Mouse (Mus musculus) small intestine, adult 2 months (tissue): ENCODE data around the gene Boc. TPM values are rescaled to one million over a fixed set of nuclear protein-coding genes. Genes with fewer than 3 reads are reported as not detected.

Experiments
- H3K27ac ChIP-seq: fragments of 200-500 bp; 2 replicates; pipeline ENCODE4 v1.5.1; 2012; ENCODE audit warnings: low read depth, low read length, control low read depth, inconsistent platforms; ENCODE audit not compliant: insufficient read depth
- H3K27me3 ChIP-seq: fragments of 200-500 bp; 2 replicates; pipeline ENCODE4 v1.6.1; 2012; ENCODE audit warnings: mild to moderate bottlenecking, moderate library complexity, low read length, inconsistent platforms; ENCODE audit not compliant: control insufficient read depth, insufficient read depth
- H3K36me3 ChIP-seq: fragments of 200-500 bp; 2 replicates; pipeline ENCODE4 v1.6.1; 2012; ENCODE audit warnings: mild to moderate bottlenecking, low read length, control low read depth, inconsistent platforms; ENCODE audit not compliant: control insufficient read depth, insufficient read depth
- H3K4me1 ChIP-seq: fragments of 200-500 bp; 2 replicates; pipeline ENCODE4 v1.6.1; 2012; ENCODE audit warnings: low read length, inconsistent platforms, mixed read lengths; ENCODE audit not compliant: control insufficient read depth, insufficient read depth, insufficient read length
- H3K4me3 ChIP-seq: fragments of 200-500 bp; 2 replicates; pipeline ENCODE4 v1.5.1; 2012; ENCODE audit warnings: low read depth, mild to moderate bottlenecking, control low read depth, inconsistent platforms, low read length, moderate library complexity
- CTCF ChIP-seq: fragments of 200-500 bp; IDR thresholded peaks from 2 replicates; pipeline ENCODE4 v1.5.1; 2012; ENCODE audit warnings: low read depth, mild to moderate bottlenecking, control low read depth, inconsistent platforms, low read length, moderate library complexity, mixed read lengths; ENCODE audit not compliant: insufficient replicate concordance, insufficient read length; ENCODE audit errors: extremely low read depth
- POLR2A ChIP-seq: fragments of 200-500 bp; IDR thresholded peaks from 2 replicates; pipeline ENCODE4 v1.6.1; 2012; ENCODE audit warnings: low read depth, mild to moderate bottlenecking, control low read depth, inconsistent platforms, low read length, moderate library complexity
- WGBS: fragments of 180-500 bp; shearing (Covaris S2); methylation state at CpG from one replicate; pipeline ENCODE4 v1.1.7; 2018; 5-methylcytosine and 5-hydroxymethylcytosine counted together
- polyA plus RNA-seq: library from polyadenylated mRNA; depleted of rRNA; stranded (reverse); fragments of >200 nt; gene quantifications from 2 replicates; pipeline ENCODE4 v1.2.3, GENCODE M21; 2012; rRNA removed

Gene Boc
- 3.0 and 3.5 TPM in 2 replicates for polyA plus RNA-seq

DNA sequence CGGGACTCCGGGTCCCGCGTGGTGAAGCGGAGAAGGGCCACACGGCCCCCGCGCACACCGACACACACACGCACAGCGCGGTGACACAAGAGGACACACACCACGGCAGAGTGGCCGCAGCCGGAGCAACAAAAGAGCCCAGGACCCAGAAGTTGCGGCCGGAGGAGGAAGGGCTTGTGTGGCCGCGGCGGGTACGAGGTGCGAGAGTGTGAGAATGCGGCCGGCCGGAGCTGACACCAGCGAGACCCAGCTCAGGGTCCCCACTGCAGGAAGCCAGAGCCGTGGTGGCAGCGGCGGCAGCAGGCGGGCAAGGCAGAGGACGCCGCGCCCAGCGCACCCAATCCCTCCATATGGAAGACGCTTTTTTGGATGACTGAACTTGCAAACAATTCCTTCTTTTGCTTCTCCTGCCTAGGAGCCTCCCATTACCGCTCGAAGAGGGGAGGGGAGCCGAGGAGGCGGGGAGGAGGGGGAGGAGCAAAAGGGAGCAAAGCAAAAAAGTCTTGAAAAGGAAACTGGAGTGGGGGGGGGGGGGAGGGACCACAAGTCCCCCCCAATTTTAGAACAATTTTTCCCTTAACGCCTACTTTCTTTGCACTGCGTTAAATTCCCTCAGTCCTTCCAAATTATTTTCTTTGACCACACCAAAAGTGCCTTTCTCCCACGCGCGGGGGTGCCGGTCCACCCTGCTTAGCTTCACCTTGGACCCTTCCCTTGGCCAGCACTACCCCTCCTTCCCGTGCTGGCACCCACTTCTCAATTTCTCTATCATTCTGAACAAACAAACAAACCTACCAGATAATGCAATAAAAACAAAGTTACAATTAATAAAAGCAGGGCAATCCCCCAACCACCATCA is at the start of gene Boc:
Gene Boc, minus strand, starts transcription at position 427 of the 859 bp plus-strand sequence.
- Histone ChIP-seq H3K4me3 (peak within 1 kb of the TSS; percentile 77), H3K27me3 (no peaks in the 10 kb centered on the region), H3K36me3 (no peaks in the 10 kb centered on the region), H3K4me1 (no peaks in the 10 kb centered on the region; the same call in 1 of the 2 replicates), H3K27ac (peak within 1 kb of the TSS; percentile 50)
- WGBS = under 1% methylated on average over 45 of the region's 46 CpGs
- TF ChIP-seq POLR2A (peak; percentile 42; the same call in 1 of the 2 replicates), CTCF (no peak)

DNA sequence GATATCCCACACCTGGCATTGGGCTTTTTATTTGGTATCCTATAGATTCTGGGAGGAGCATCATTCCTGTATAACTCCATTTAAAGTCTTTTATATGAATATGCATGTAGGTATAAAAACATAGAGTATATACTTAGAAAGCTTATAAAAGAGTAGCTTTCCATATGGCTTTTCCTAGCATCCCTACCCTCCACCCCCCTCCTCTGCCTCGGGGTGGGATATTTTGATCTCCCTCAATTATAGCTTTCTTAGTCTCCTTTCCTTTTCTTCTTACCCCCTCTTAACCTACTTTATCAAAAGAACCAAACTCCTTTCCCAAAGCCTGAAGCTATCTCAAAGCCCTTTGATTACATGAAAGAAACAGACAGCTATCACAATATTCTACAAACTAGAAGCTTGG is 47.9 kb upstream of the Boc start:
- no peak overlapping the region for H3K27ac ChIP-seq
- no peak overlapping the region for H3K4me3 ChIP-seq
- no peaks in the 10 kb centered on the region for H3K4me1 ChIP-seq
- TF ChIP-seq CTCF = no peak
- no peak for TF ChIP-seq POLR2A
- no peaks in the 10 kb centered on the region for H3K36me3 ChIP-seq
- 90% methylated on average over 1 of the region's 1 CpGs for WGBS
- no peaks in the 10 kb centered on the region for H3K27me3 ChIP-seq

DNA sequence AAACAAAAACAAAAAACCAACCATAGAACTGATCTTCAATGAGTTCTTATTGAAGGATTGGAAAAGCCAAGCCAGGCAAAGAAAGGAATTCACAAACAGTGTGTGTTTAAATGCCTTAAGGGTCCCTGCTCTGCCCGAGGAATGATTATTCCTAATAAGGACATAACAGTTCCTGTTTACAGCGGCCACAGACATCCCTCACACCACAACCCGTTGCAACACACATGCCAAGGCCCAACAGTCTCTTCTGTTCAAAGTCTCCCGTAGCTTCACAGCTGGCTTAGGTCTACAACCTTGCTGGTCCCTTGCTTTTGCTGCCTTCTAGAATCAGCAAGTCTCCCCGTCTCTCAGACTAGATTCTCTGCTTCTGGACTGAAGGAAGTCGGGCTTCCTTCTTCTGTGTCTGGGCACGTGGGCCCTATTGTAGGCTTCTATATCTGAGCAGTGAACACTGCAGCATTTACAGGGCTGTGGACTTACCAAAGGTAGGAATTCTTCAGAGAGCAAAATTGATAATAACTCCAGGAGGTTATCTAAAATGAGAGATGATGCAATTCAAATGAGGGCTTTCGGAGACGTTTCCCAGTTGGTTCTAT is 45.4 kb upstream of the Boc start:
- Histone ChIP-seq H3K4me1 (peaks cover 4% of the 10 kb centered on the region; the same call in 1 of the 2 replicates), H3K36me3 (no peaks in the 10 kb centered on the region), H3K27ac (no peak overlapping the region), H3K4me3 (no peak overlapping the region), H3K27me3 (no peaks in the 10 kb centered on the region)
- TF ChIP-seq CTCF = no peak
- 67% methylated on average over 9 of the region's 9 CpGs for WGBS

DNA sequence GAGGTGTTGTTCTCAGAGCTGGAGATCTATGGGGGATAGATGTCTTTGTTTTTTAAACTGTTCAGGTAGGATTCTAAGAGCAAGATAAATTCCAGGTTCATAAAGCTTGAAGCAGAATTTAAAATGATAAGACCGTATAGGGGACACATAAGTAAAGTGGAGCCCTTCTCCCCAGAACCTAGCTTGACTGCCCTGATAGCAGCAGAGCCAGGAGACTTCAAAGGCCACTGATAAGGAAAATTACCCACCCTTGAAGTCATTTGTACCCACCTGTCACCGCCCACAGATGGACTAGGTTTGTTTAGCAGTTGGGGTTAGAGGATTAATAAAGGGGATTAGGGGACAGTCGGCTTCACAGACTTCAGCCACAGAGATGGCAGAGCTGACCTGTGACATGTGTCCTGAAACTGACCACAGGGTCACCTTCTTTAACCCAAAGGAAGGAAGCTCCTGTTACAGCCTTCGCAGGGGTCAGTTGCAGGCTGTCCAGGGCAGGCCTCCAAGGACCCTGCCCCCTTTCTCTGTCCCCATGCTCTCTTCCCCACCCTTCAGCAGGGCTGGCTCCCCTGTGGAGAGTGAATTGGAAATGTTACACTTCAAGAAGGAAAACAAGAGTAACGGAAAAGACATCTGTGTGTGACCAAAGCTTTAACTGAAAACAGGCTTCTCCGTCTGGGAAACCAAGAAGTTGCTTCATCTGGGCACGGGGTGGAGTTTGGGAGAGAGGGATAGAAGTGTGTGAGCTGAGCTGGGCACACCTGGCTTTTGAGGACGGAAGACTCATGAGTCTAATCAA is 43.5 kb upstream of the Boc start:
- Histone ChIP-seq H3K27ac (no peak overlapping the region), H3K27me3 (no peaks in the 10 kb centered on the region), H3K4me3 (no peak overlapping the region), H3K36me3 (no peaks in the 10 kb centered on the region), H3K4me1 (peaks cover 4% of the 10 kb centered on the region; the same call in 1 of the 2 replicates)
- TF ChIP-seq POLR2A = no peak
- TF ChIP-seq CTCF = no peak
- 29% methylated on average over 8 of the region's 8 CpGs for WGBS

DNA sequence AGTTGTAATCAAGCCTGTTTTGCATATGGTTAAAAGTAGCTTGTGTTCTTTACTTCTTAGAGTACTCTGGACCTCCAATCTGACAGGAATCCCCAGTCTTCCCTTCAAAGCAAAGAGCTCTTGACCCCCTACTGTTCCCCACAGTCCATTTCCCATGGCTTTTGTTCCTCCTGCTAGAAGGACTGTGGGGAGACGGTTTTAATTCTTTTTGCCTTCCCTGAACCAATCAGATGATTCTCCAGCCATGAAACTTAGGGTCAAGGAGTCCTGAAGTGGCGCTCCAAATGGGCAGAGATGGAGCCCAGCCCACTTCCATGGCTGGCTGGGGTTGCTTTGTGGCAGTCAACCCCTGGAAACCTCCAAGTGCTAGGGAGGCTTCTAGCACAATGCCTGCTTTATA is 42.5 kb upstream of the Boc start:
- TF ChIP-seq CTCF (no peak), POLR2A (no peak)
- Histone ChIP-seq H3K27ac (no peak overlapping the region), H3K4me1 (peaks cover 4% of the 10 kb centered on the region; the same call in 1 of the 2 replicates), H3K27me3 (no peaks in the 10 kb centered on the region), H3K4me3 (no peak overlapping the region), H3K36me3 (no peaks in the 10 kb centered on the region)
- 16% methylated on average over 2 of the region's 2 CpGs for WGBS

DNA sequence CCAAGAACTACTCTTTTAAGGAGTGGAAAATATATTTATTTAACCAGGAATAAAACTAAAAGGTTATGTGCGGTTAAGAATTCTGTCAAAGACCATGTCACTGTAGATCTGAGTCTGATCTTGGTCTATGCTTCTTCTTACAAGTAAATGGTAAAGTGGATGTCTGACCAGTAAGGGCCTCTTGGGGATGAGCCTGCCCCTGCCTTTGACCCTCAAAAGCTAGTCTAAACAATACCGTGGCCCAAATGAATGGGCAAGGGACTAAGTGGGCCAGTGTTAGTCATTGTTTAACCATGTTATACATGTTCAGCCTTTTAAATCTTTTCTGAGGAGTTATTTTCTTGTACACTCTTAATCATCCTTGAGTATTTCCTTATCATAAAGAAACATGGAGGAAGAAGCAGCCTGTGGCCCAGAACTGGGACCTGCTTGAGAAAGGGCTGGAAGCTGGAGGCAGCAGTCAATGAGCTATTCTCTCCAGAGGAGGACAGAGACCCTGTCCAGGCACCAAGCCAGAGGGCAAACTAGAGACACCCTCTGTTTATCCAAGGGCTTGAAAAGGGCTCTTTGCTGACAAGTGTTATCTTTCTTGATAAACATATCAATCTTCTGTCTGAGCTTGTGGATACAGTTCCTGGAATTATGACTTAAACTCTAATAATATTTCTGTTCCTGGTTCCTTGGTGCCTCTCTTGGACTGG is 38.6 kb upstream of the Boc start:
- Histone ChIP-seq H3K36me3 (no peaks in the 10 kb centered on the region), H3K4me3 (no peak overlapping the region), H3K27me3 (no peaks in the 10 kb centered on the region), H3K27ac (no peak overlapping the region), H3K4me1 (peaks cover 4% of the 10 kb centered on the region; the same call in 1 of the 2 replicates)
- WGBS = 52% methylated on average over 2 of the region's 2 CpGs
- TF ChIP-seq POLR2A (no peak), CTCF (no peak)

DNA sequence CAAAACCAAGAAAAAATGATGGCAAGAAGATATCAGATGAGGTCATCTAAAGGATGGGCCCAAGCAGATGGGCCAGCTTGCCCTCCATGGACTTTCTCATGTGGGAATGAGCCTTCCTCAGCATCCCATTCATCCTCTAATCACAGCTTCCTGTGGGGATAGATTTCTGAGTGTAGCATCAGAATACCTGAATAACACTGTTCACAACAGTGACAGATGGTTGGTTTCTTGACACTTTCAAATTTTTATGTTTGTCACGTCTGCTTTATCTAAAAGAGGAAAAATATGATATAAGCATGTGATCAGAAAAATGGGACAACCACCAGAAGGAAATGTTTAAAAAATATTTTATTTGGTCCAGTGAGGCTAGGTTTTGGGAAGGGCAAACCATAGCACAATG is 30.8 kb upstream of the Boc start:
- WGBS = 92% methylated on average over 1 of the region's 1 CpGs
- Histone ChIP-seq H3K4me1 (no peaks in the 10 kb centered on the region), H3K36me3 (no peaks in the 10 kb centered on the region), H3K27me3 (no peaks in the 10 kb centered on the region), H3K4me3 (no peak overlapping the region), H3K27ac (no peak overlapping the region)
- TF ChIP-seq POLR2A = no peak
- no peak for TF ChIP-seq CTCF
